Mouse (Mus musculus) ES-E14 (cell line): ENCODE data around the gene Sfi1.
"Not testable (repeated sequence)": the region's sequence is repeated elsewhere in the genome, so short reads cannot be mapped to it uniquely, and the experiment has no call there.

Experiments
- HCFC1 ChIP-seq: IDR thresholded peaks from 2 replicates; pipeline ENCODE4 v1.6.1; 2012; ENCODE audit warnings: low read length, inconsistent platforms, borderline replicate concordance; ENCODE audit not compliant: insufficient read depth
- MAFK ChIP-seq: IDR thresholded peaks from 2 replicates; pipeline ENCODE4 v1.6.1; 2014; ENCODE audit warnings: mild to moderate bottlenecking, low read depth, low read length, inconsistent platforms; ENCODE audit not compliant: insufficient read depth
- ZC3H11A ChIP-seq: IDR thresholded peaks from 2 replicates; pipeline ENCODE4 v1.6.1; 2012; ENCODE audit warnings: low read depth, mild to moderate bottlenecking, inconsistent platforms, low read length, borderline replicate concordance
- ZNF384 ChIP-seq: IDR thresholded peaks from 2 replicates; pipeline ENCODE4 v1.6.1; 2012; ENCODE audit warnings: low read depth, low read length, inconsistent platforms

GRCm38 (mm10) chr11:3129852-3130251 lies 63.4 kb downstream of the Sfi1 start:
- not testable (repeated sequence) for TF ChIP-seq ZNF384, MAFK, HCFC1, ZC3H11A
